Comparison of ENCODE assay signal across 7 mouse cellular contexts in the genomic region with DNA sequence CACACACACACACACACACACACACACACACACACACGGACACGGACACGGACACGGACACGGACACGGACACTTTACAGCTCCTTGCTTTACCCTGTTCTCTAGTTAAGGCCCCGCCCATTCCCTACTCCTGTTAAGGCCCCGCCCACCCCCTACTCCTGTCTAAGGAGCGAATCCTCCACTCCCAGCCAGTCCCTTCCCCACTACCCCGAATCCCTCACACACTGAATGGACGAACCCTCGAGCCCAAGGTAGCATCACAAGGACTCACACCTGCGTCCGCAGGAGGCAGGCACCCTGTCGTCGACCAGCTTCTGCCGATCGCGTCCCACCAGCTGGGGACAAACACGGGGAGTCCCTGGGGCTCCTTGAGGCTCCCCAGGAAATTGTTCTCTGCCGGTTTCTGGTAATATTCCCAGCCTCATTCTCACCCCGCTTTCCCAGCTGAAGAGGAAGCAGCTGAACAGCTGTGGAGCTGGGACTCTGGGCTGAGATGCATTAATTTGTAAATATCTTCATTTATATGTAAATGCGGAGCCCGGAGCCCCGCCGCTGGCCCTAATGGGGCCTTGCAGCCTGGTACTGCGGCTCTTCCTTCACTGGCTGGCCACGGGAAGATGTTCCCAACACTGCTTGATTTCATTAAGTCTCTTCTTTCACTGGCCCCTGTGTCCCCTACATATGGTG.
DNase-seq lines count a peak whose midpoint lies in the region; ATAC-seq and TF ChIP-seq lines count a peak whose summit lies in the region.

No protein-coding gene starts in this region.

- H3K36me3 ChIP-seq in ES-Bruce4 (ENCODE audit: control insufficient read depth, insufficient read depth, low read length, poor library complexity, severe bottlenecking) (no peaks in the 10 kb centered on the region), ES-E14 (ENCODE audit: control insufficient read depth, insufficient read depth, low read length, poor library complexity, severe bottlenecking) (no peaks in the 10 kb centered on the region)
- H3K36me3 ChIP-seq in hindbrain, embryonic 10.5 days: no peaks in the 10 kb centered on the region
- no peaks in the 10 kb centered on the region for H3K36me3 ChIP-seq in midbrain, embryonic 12.5 days

- WGBS in hindbrain, embryonic 10.5 days: under 1% methylated on average over 28 of the region's 28 CpGs
- WGBS in midbrain, embryonic 12.5 days: under 1% methylated on average over 28 of the region's 28 CpGs

- in situ Hi-C loops in ES-E14 (cut with MboI; ENCODE audit: low sequenced_read_pairs in 2 of 2, unreplicated experiment in 2 of 2): no loop called here

- H3K9me3 ChIP-seq in ES-Bruce4 (replicated peaks; ENCODE audit: control insufficient read depth, insufficient read depth, low read length, poor library complexity, severe bottlenecking) (no peaks in the 10 kb centered on the region), ES-E14 (ENCODE audit: control insufficient read depth, insufficient read depth, low read depth, low read length) (no peaks in the 10 kb centered on the region)
- H3K9me3 ChIP-seq in hindbrain, embryonic 10.5 days: no peaks in the 10 kb centered on the region
- H3K9me3 ChIP-seq in midbrain, embryonic 12.5 days: no peaks in the 10 kb centered on the region

- no peak for TF ChIP-seq CTCF in ES-Bruce4 (IDR thresholded peaks at IDR 0.05; ENCODE audit: low read depth, low read length)

- peak overlapping the region; percentile 48 for H3K4me2 ChIP-seq in midbrain, embryonic 12.5 days (replicated peaks)

- peak; percentile 70 for TF ChIP-seq EP300 in ES-Bruce4 (IDR thresholded peaks at IDR 0.05; ENCODE audit: insufficient read depth, low read depth, low read length)

- no peak for TF ChIP-seq POLR2A in ES-Bruce4 (IDR thresholded peaks at IDR 0.05; ENCODE audit: insufficient read depth, low read length)

- peak; percentile 67 for ATAC-seq in midbrain, embryonic 12.5 days (ENCODE audit: low FRiP score, low read depth)

- no peak overlapping the region for H3K9ac ChIP-seq in ES-Bruce4 (ENCODE audit: low read depth, poor library complexity, severe bottlenecking)
- no peak overlapping the region; the same call in 1 of the 2 replicates for H3K9ac ChIP-seq in ES-E14 (ENCODE audit: insufficient read depth, low read depth, low read length, poor library complexity, severe bottlenecking)
- no peak overlapping the region; the same call in 1 of the 2 replicates for H3K9ac ChIP-seq in midbrain, embryonic 12.5 days (replicated peaks)

- peak overlapping the region; percentile 58 for H3K4me3 ChIP-seq in ES-Bruce4 (ENCODE audit: low read depth, low read length)
- peak overlapping the region; percentile 49 to 62 for H3K4me3 ChIP-seq in ES-E14 (ENCODE audit: insufficient read depth in 1 of 2, low read depth in 1 of 2, low read length in 2 of 2, poor library complexity in 1 of 2, severe bottlenecking in 1 of 2)
- peak overlapping the region; percentile 46 for H3K4me3 ChIP-seq in hindbrain, embryonic 10.5 days
- peak overlapping the region; percentile 3; the same call in 1 of the 2 replicates for H3K4me3 ChIP-seq in midbrain, embryonic 12.5 days

- peak; percentile 85 for DNase-seq in ES-E14 (ENCODE audit: low read depth, low spot score)
- DNase-seq in hindbrain, embryonic 10.5 days (ENCODE audit: low spot score): peak; percentile 45
- no peak for DNase-seq in cerebellum, adult 9-10 months
- DNase-seq in urinary bladder, adult 18-20 months (ENCODE audit: low spot score in 2 of 2): no peak
- no peak for DNase-seq in left cerebral cortex, adult 18-20 months (ENCODE audit: low spot score in 2 of 2)

- peaks cover 10% of the 10 kb centered on the region for H3K4me1 ChIP-seq in ES-Bruce4 (ENCODE audit: control insufficient read depth, insufficient read depth, low read length)
- peaks cover 12 to 36% of the 10 kb centered on the region in 2 experiments; a peak in 3 of 4 replicates for H3K4me1 ChIP-seq in ES-E14 (ENCODE audit: control insufficient read depth in 2 of 2, insufficient read depth in 2 of 2, low read length in 2 of 2, poor library complexity in 1 of 2)
- peaks cover 68% of the 10 kb centered on the region for H3K4me1 ChIP-seq in hindbrain, embryonic 10.5 days (replicated peaks)
- H3K4me1 ChIP-seq in midbrain, embryonic 12.5 days: peaks cover 48% of the 10 kb centered on the region

- H3K27ac ChIP-seq in ES-Bruce4 (ENCODE audit: insufficient read depth, low read length) (peak overlapping the region; percentile 88), ES-E14 (ENCODE audit: insufficient read depth, low read depth, low read length, poor library complexity, severe bottlenecking) (peak overlapping the region; percentile 87)
- peak overlapping the region; percentile 80 for H3K27ac ChIP-seq in hindbrain, embryonic 10.5 days
- H3K27ac ChIP-seq in midbrain, embryonic 12.5 days (replicated peaks): peak overlapping the region; percentile 86

- no peaks in the 10 kb centered on the region for H3K27me3 ChIP-seq in ES-Bruce4 (ENCODE audit: control insufficient read depth, insufficient read depth, low read length, poor library complexity, severe bottlenecking)
- peaks cover 71% of the 10 kb centered on the region for H3K27me3 ChIP-seq in hindbrain, embryonic 10.5 days (ENCODE audit: insufficient read depth, poor library complexity, severe bottlenecking)
- H3K27me3 ChIP-seq in midbrain, embryonic 12.5 days: peaks cover 34% of the 10 kb centered on the region

TF ChIP-seq in ES-E14, 5 proteins besides CTCF, POLR2A, EP300 and RAD21:
- no peak for TF ChIP-seq ZC3H11A (IDR thresholded peaks at IDR 0.05; ENCODE audit: borderline replicate concordance, low read depth, low read length)

Comparison
In these comparisons a context has a peak if more than half of its experiments do, and no peak if none do; other contexts are left out.
1. H3K4me3 ChIP-seq: peak in every context shown above with its lines; median percentile 58 in ES-Bruce4; 56 in ES-E14; 46 in hindbrain, embryonic 10.5 days; 3 in midbrain, embryonic 12.5 days.
2. DNase-seq: peak in ES-E14 (single experiment) and hindbrain, embryonic 10.5 days (single experiment); none in cerebellum, adult 9-10 months (single experiment), urinary bladder, adult 18-20 months (0 of 2) and left cerebral cortex, adult 18-20 months (0 of 2).
3. Peak in every context shown above with its lines, with median percentiles within 50 percentile points of each other: H3K27ac ChIP-seq.